Comparison of ENCODE assay signal across 8 mouse cellular contexts in the genomic region with DNA sequence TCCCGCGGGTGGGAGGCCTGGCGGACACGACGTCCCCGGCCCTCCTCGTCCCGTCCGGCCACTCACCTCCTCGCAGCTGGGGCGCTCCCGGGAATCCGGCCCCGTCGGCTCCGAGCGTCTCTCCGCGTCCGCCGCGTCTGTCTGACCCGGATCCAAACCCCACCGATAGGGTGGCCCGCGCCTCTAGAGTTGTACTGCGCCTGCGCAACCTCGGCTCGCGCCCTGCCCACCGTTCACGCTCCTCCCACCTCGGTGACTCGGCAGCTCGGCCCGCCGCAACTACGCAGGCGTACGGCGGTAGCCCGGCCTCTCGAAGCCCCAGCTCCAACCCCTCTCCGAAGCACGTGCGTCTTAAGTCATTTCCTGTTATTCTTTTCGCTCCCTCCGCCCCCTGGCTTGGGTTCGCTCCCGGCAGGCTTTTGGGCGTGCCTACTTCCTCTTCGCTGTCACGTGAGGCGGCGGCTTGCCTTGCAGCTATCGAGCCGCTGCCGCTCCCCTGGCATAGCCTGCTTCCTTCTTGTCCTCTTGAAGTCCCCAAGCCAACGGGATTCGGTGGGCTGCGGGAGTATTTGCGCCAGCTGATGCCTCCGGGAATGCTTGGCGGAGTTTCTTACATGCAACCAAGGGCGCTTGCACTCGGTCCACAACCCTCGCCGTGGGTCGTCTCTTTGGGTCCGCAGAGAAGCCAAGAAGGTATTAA. TPM values are rescaled to one million over a fixed set of nuclear protein-coding genes. Genes with fewer than 3 reads are reported as not detected.
A peak's percentile ranks its signal among the peaks of the same experiment; 100 is the strongest.
DNase-seq lines count a peak whose midpoint lies in the region; ATAC-seq and TF ChIP-seq lines count a peak whose summit lies in the region.

No protein-coding gene starts in this region.

- H3ac ChIP-seq in C2C12 (ENCODE audit: control insufficient read depth, insufficient read length, low read depth) (peak overlapping the region; percentile 98), myocyte (ENCODE audit: control insufficient read depth, insufficient read length) (peak overlapping the region; percentile 81)

- H3K27me3 ChIP-seq in C2C12 (ENCODE audit: control insufficient read depth, insufficient read depth, insufficient read length) (no peaks in the 10 kb centered on the region), myocyte (ENCODE audit: control insufficient read depth, insufficient read depth, insufficient read length) (no peaks in the 10 kb centered on the region)
- no peaks in the 10 kb centered on the region for H3K27me3 ChIP-seq in erythroblast, embryonic 14.5 days (ENCODE audit: control insufficient read depth)
- no peaks in the 10 kb centered on the region for H3K27me3 ChIP-seq in heart, embryonic 11.5 days (ENCODE audit: control insufficient read depth, insufficient read depth, low read length)
- no peaks in the 10 kb centered on the region for H3K27me3 ChIP-seq in kidney, embryonic 16.5 days (ENCODE audit: insufficient read depth, low read length)
- no peaks in the 10 kb centered on the region for H3K27me3 ChIP-seq in liver, adult 2 months (ENCODE audit: control insufficient read depth, insufficient read depth, low read length)
- H3K27me3 ChIP-seq in splenic B cell, adult 2 months (ENCODE audit: control insufficient read depth, insufficient read depth, low read length, poor library complexity, severe bottlenecking) = no peaks in the 10 kb centered on the region

- H3K79me3 ChIP-seq in C2C12 (ENCODE audit: low read depth) = peaks cover 50% of the 10 kb centered on the region

- H3K27ac ChIP-seq in heart, embryonic 11.5 days (ENCODE audit: low read depth, low read length) = peak overlapping the region; percentile 89
- peak overlapping the region; percentile 86 for H3K27ac ChIP-seq in kidney, embryonic 16.5 days (ENCODE audit: low read length)
- peak overlapping the region; percentile 88 for H3K27ac ChIP-seq in liver, adult 2 months (replicated peaks; ENCODE audit: insufficient read depth, low read depth, low read length)

- ATAC-seq in heart, embryonic 11.5 days (replicated peaks; ENCODE audit: insufficient number of reproducible peaks, low FRiP score, low TSS enrichment) = peak; percentile 99
- peak; percentile 99 for ATAC-seq in kidney, embryonic 16.5 days (ENCODE audit: low FRiP score, low TSS enrichment)

- under 1% methylated on average over 63 of the region's 71 CpGs for WGBS in heart, embryonic 11.5 days (ENCODE audit: insufficient replicate concordance)
- WGBS in kidney, embryonic 16.5 days = under 1% methylated on average over 65 of the region's 71 CpGs
- WGBS in liver, adult 2 months = under 1% methylated on average over 70 of the region's 71 CpGs

- DNase-seq in brain, embryonic 14.5 days (ENCODE audit: low read depth) = peak; percentile 100
- peak; percentile 96 for DNase-seq in liver, adult 2 months (ENCODE audit: extremely low read depth, low read depth, low spot score)
- peak; percentile 99 for DNase-seq in splenic B cell, adult 2 months (ENCODE audit: low read depth, low spot score)

- H3K4me1 ChIP-seq in erythroblast, embryonic 14.5 days (ENCODE audit: control insufficient read depth) = peaks cover 41% of the 10 kb centered on the region
- H3K4me1 ChIP-seq in heart, embryonic 11.5 days (ENCODE audit: control insufficient read depth, insufficient read depth, low read length) = peaks cover 13% of the 10 kb centered on the region
- peaks cover 22% of the 10 kb centered on the region for H3K4me1 ChIP-seq in kidney, embryonic 16.5 days (ENCODE audit: insufficient read depth, low read length)
- peaks cover 22% of the 10 kb centered on the region for H3K4me1 ChIP-seq in liver, adult 2 months (ENCODE audit: control insufficient read depth, insufficient read depth, low read length)

- TF ChIP-seq POLR2A in brain, embryonic 14.5 days (IDR thresholded peaks at IDR 0.05; ENCODE audit: borderline replicate concordance, extremely low read depth, insufficient read depth, insufficient read length, poor library complexity, severe bottlenecking) = peak; percentile 74; the same call in 1 of the 2 replicates
- peak; percentile 88 for TF ChIP-seq POLR2A in liver, adult 2 months (IDR thresholded peaks at IDR 0.05; ENCODE audit: extremely low read depth, insufficient read depth, low read length)
- TF ChIP-seq POLR2A in myocyte (IDR thresholded peaks at IDR 0.05; ENCODE audit: insufficient read length, low read depth) = peak; percentile 85

- H3K79me2 ChIP-seq in C2C12 (ENCODE audit: control insufficient read depth, insufficient read depth) (peaks cover 71% of the 10 kb centered on the region), myocyte (ENCODE audit: control insufficient read depth, insufficient read depth) (peaks cover 63% of the 10 kb centered on the region)
- H3K79me2 ChIP-seq in liver, adult 2 months (ENCODE audit: control insufficient read depth, insufficient read depth, low read length) = peaks cover 22% of the 10 kb centered on the region; the same call in 1 of the 2 replicates

- peak overlapping the region; percentile 94 for H3K9ac ChIP-seq in heart, embryonic 11.5 days (ENCODE audit: low read depth, low read length)
- H3K9ac ChIP-seq in kidney, embryonic 16.5 days (replicated peaks; ENCODE audit: low read length) = peak overlapping the region; percentile 90
- peak overlapping the region; percentile 95 for H3K9ac ChIP-seq in liver, adult 2 months (ENCODE audit: low read depth, low read length)

- TF ChIP-seq CTCF in C2C12 (IDR thresholded peaks at IDR 0.05; ENCODE audit: control insufficient read depth, insufficient read depth, insufficient read length) = no peak
- TF ChIP-seq CTCF in brain, embryonic 14.5 days (IDR thresholded peaks at IDR 0.05; ENCODE audit: borderline replicate concordance, extremely low read depth, insufficient read depth, insufficient read length) = peak; percentile 25; the same call in 1 of the 2 replicates
- TF ChIP-seq CTCF in liver, adult 2 months (IDR thresholded peaks at IDR 0.05; ENCODE audit: low read depth, low read length) = peak; percentile 20; the same call in 1 of the 2 replicates

- H3K9me3 ChIP-seq in erythroblast, embryonic 14.5 days (ENCODE audit: control insufficient read depth, low read length) = no peaks in the 10 kb centered on the region
- no peaks in the 10 kb centered on the region for H3K9me3 ChIP-seq in heart, embryonic 11.5 days (replicated peaks; ENCODE audit: control insufficient read depth, low read length)
- no peaks in the 10 kb centered on the region for H3K9me3 ChIP-seq in kidney, embryonic 16.5 days (ENCODE audit: low read length)

- H3K36me3 ChIP-seq in C2C12 (ENCODE audit: control insufficient read depth, insufficient read depth) = peaks cover 14% of the 10 kb centered on the region
- peaks cover 15% of the 10 kb centered on the region for H3K36me3 ChIP-seq in erythroblast, embryonic 14.5 days (ENCODE audit: control insufficient read depth)
- H3K36me3 ChIP-seq in heart, embryonic 11.5 days (ENCODE audit: control insufficient read depth, insufficient read depth, low read length) = no peaks in the 10 kb centered on the region
- H3K36me3 ChIP-seq in kidney, embryonic 16.5 days (ENCODE audit: insufficient read depth, low read length) = 0 out of 2 replicates have a peak, but pooled peaks cover 2% of the 10 kb centered on the region
- H3K36me3 ChIP-seq in liver, adult 2 months (ENCODE audit: control insufficient read depth, insufficient read depth, low read length) = peaks cover 7% of the 10 kb centered on the region
- peaks cover under 1% of the 10 kb centered on the region for H3K36me3 ChIP-seq in myocyte (ENCODE audit: control insufficient read depth, insufficient read depth)
- no peaks in the 10 kb centered on the region for H3K36me3 ChIP-seq in splenic B cell, adult 2 months (ENCODE audit: control insufficient read depth, insufficient read depth, low read length, poor library complexity, severe bottlenecking)

- peak overlapping the region; percentile 95 for H3K4me3 ChIP-seq in C2C12 (ENCODE audit: insufficient read depth, poor library complexity, severe bottlenecking)
- H3K4me3 ChIP-seq in erythroblast, embryonic 14.5 days (replicated peaks) = peak overlapping the region; percentile 78
- H3K4me3 ChIP-seq in heart, embryonic 11.5 days (ENCODE audit: low read depth, low read length) = peak overlapping the region; percentile 97
- H3K4me3 ChIP-seq in kidney, embryonic 16.5 days (ENCODE audit: low read length) = peak overlapping the region; percentile 70
- peak overlapping the region; percentile 81 for H3K4me3 ChIP-seq in liver, adult 2 months (ENCODE audit: insufficient read depth, low read depth, low read length)
- peak overlapping the region; percentile 84 for H3K4me3 ChIP-seq in myocyte

- H3K4me2 ChIP-seq in heart, embryonic 11.5 days = peak overlapping the region; percentile 79
- peak overlapping the region; percentile 73 for H3K4me2 ChIP-seq in kidney, embryonic 16.5 days (replicated peaks; ENCODE audit: low read depth, low read length)
- peak overlapping the region; percentile 87 for H3K4me2 ChIP-seq in myocyte (ENCODE audit: low read depth)

RNA-seq across cellular contexts. Expression of a gene that starts 5.0 kb away (rescaled TPM):
- polyA plus RNA-seq in C2C12 (2012; fragmentation: generic; extraction: Trizol) (44.6 TPM), myocyte (2012; fragmentation: generic; extraction: Trizol) (30.3 TPM)
- polyA plus RNA-seq in brain, embryonic 14.5 days (2012; rRNA removed) = 24.4 and 30.5 TPM in 2 replicates
- 0.83 and 1.1 TPM in 2 replicates for polyA plus RNA-seq in erythroblast, embryonic 14.5 days (2012)
- 60.8 and 64.1 TPM in 2 replicates for polyA plus RNA-seq in heart, embryonic 11.5 days (2014; fragmentation: Nextera tagmentation; extraction: Ambion mirVana)
- polyA plus RNA-seq in kidney, embryonic 16.5 days (2015; fragmentation: Nextera tagmentation; extraction: Ambion mirVana) = 95.6 and 99.2 TPM in 2 replicates
- total RNA-seq in liver, adult 2 months (2014; rRNA removed) = 21.9 and 22.6 TPM in 2 replicates
- polyA plus RNA-seq in liver, adult 2 months (2012; rRNA removed) = 8.0 and 8.3 TPM in 2 replicates

RNA-seq across cellular contexts. Expression of a gene that starts 18.8 kb away (rescaled TPM):
- 0.19 TPM for polyA plus RNA-seq in C2C12 (2012; fragmentation: generic; extraction: Trizol)
- polyA plus RNA-seq in brain, embryonic 14.5 days (2012; rRNA removed) = 142 and 170 TPM in 2 replicates
- not detected in 2 replicates for polyA plus RNA-seq in erythroblast, embryonic 14.5 days (2012)
- polyA plus RNA-seq in heart, embryonic 11.5 days (2014; fragmentation: Nextera tagmentation; extraction: Ambion mirVana) = 0.31 and 0.64 TPM in 2 replicates
- 0.91 and 2.2 TPM in 2 replicates for polyA plus RNA-seq in kidney, embryonic 16.5 days (2015; fragmentation: Nextera tagmentation; extraction: Ambion mirVana)
- total RNA-seq in liver, adult 2 months (2014; rRNA removed) = 0.07 TPM in 1 of 2 replicates, not detected in the other
- polyA plus RNA-seq in liver, adult 2 months (2012; rRNA removed) = not detected in 2 replicates
- polyA plus RNA-seq in myocyte (2012; fragmentation: generic; extraction: Trizol) = 0.43 TPM

RNA-seq across cellular contexts. Expression of a gene that starts 21.7 kb away (rescaled TPM):
- 78.4 TPM for polyA plus RNA-seq in C2C12 (2012; fragmentation: generic; extraction: Trizol)
- polyA plus RNA-seq in brain, embryonic 14.5 days (2012; rRNA removed) = 0.66 and 1.0 TPM in 2 replicates
- polyA plus RNA-seq in erythroblast, embryonic 14.5 days (2012) = not detected in 2 replicates
- polyA plus RNA-seq in heart, embryonic 11.5 days (2014; fragmentation: Nextera tagmentation; extraction: Ambion mirVana) = 19.5 and 22.7 TPM in 2 replicates
- 2.8 and 3.3 TPM in 2 replicates for polyA plus RNA-seq in kidney, embryonic 16.5 days (2015; fragmentation: Nextera tagmentation; extraction: Ambion mirVana)
- 0.07 and 0.09 TPM in 2 replicates for total RNA-seq in liver, adult 2 months (2014; rRNA removed)
- 0.07 and 0.10 TPM in 2 replicates for polyA plus RNA-seq in liver, adult 2 months (2012; rRNA removed)
- 217 TPM for polyA plus RNA-seq in myocyte (2012; fragmentation: generic; extraction: Trizol)

RNA-seq across cellular contexts. Expression of a gene that starts 52.9 kb away (rescaled TPM):
- polyA plus RNA-seq in C2C12 (2012; fragmentation: generic; extraction: Trizol) (9.0 TPM), myocyte (2012; fragmentation: generic; extraction: Trizol) (24.6 TPM)
- polyA plus RNA-seq in brain, embryonic 14.5 days (2012; rRNA removed) = 5.3 and 9.8 TPM in 2 replicates
- polyA plus RNA-seq in erythroblast, embryonic 14.5 days (2012) = 0.15 and 0.18 TPM in 2 replicates
- 11.6 and 14.6 TPM in 2 replicates for polyA plus RNA-seq in heart, embryonic 11.5 days (2014; fragmentation: Nextera tagmentation; extraction: Ambion mirVana)
- 11.3 and 11.7 TPM in 2 replicates for polyA plus RNA-seq in kidney, embryonic 16.5 days (2015; fragmentation: Nextera tagmentation; extraction: Ambion mirVana)
- total RNA-seq in liver, adult 2 months (2014; rRNA removed) = 19.5 and 20.1 TPM in 2 replicates
- 19.8 and 20.9 TPM in 2 replicates for polyA plus RNA-seq in liver, adult 2 months (2012; rRNA removed)

Comparison
In these comparisons a context has a peak if more than half of its experiments do, and no peak if none do; other contexts are left out.
1. Peak in every context shown above with its lines: DNase-seq, ATAC-seq, H3K4me3 ChIP-seq and H3K27ac ChIP-seq.
2. RNA of a gene that starts 18.8 kb away (polyA plus RNA-seq): 142 to 170 TPM in brain, embryonic 14.5 days; 0.91 to 2.2 TPM in kidney, embryonic 16.5 days, 0.31 to 0.64 TPM in heart, embryonic 11.5 days, 0.43 TPM in myocyte (single experiment), 0.19 TPM in C2C12 (single experiment), not detected in erythroblast, embryonic 14.5 days and not detected in liver, adult 2 months; every median in the first group is over 10 times any median in the second.